17 mouse cellular contexts compared by ENCODE assay signal in the genomic region with DNA sequence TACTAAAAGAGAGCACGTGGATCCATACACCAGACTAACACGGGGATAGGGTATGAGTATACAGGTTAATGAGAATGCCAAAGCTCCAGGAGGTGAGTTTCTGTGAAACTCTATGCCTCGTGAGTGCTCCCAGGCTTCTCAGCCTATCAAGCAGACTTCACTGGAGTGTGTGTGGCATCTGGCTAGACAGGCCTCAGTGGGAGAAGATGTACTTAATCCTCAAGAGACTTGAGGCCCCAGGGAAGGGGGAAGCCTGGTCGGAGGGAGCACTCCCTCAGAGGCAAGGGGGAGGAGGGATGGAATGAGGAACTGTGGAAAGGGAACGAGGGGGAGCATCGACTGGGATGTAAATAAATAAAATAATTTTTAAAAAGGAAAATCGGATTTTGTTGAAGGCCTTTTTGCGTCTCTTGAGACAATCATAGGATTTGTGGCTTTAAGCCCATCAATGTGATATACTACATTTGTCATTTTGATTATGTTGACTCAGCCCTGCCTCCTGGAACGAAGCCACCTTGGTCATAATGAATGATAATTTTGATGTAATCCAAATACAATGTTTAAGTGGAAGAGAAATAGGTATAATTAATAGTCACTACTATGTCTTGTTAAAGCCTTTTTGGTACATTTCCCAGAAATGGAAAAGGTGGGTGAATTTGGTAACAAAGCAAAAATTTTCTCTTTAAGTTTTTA.
A peak's percentile ranks its signal among the peaks of the same experiment; 100 is the strongest.
DNase-seq lines count a peak whose midpoint lies in the region; TF ChIP-seq lines count a peak whose summit lies in the region.
"Had no signal": no experiment of that assay in that cellular context is flagged by ENCODE, and none has a peak within 500 bp of the region (broad histone marks: within the 10 kb centered on the region; RNA-seq: fewer than 3 reads in every experiment).

No protein-coding gene starts in this region.

- H3K36me3 ChIP-seq in C2C12 (ENCODE audit: control insufficient read depth, insufficient read depth) = no peaks in the 10 kb centered on the region
- H3K36me3 ChIP-seq in myocyte (ENCODE audit: control insufficient read depth, insufficient read depth) = no peaks in the 10 kb centered on the region
- H3K36me3 ChIP-seq: embryonic facial prominence, embryonic 13.5 days; forebrain, embryonic 12.5 days; heart, embryonic 12.5 days; hindbrain, embryonic 10.5 days; intestine, embryonic 15.5 days had no signal

- no peak for TF ChIP-seq CTCF in C2C12 (IDR thresholded peaks at IDR 0.05; ENCODE audit: control insufficient read depth, insufficient read depth, insufficient read length)

- H3K27me3 ChIP-seq in C2C12 (ENCODE audit: control insufficient read depth, insufficient read depth, insufficient read length) (no peaks in the 10 kb centered on the region), myocyte (ENCODE audit: control insufficient read depth, insufficient read depth, insufficient read length) (no peaks in the 10 kb centered on the region)
- H3K27me3 ChIP-seq: embryonic facial prominence, embryonic 13.5 days; forebrain, embryonic 12.5 days; heart, embryonic 12.5 days; intestine, embryonic 15.5 days had no signal

- H3K79me2 ChIP-seq in C2C12 (ENCODE audit: control insufficient read depth, insufficient read depth) (no peaks in the 10 kb centered on the region), myocyte (ENCODE audit: control insufficient read depth, insufficient read depth) (no peaks in the 10 kb centered on the region)

- peak; percentile 51 for DNase-seq in ES-CJ7 (ENCODE audit: low read depth, low spot score)
- DNase-seq in adrenal gland, postnatal 10 days = peak; percentile 41
- no peak for DNase-seq in gastrocnemius, postnatal 25 days
- no peak for DNase-seq in ovary, postnatal 10 days (ENCODE audit: low spot score)
- DNase-seq: cerebellum, adult 11 months; cerebellum, adult 8-10 months; cerebellum, postnatal 25 days; gastrocnemius, postnatal 10 days; kidney, adult 18-20 months had no signal

- no peaks in the 10 kb centered on the region for H3K79me3 ChIP-seq in C2C12 (ENCODE audit: low read depth)

- no peak overlapping the region for H3K4me3 ChIP-seq in C2C12 (ENCODE audit: insufficient read depth, poor library complexity, severe bottlenecking)
- no peak overlapping the region for H3K4me3 ChIP-seq in myocyte
- H3K4me3 ChIP-seq: embryonic facial prominence, embryonic 13.5 days; forebrain, embryonic 12.5 days; heart, embryonic 12.5 days; hindbrain, embryonic 10.5 days; intestine, embryonic 15.5 days had no signal

- no peak for TF ChIP-seq POLR2A in myocyte (IDR thresholded peaks at IDR 0.05; ENCODE audit: insufficient read length, low read depth)

- no peak overlapping the region for H3ac ChIP-seq in C2C12 (ENCODE audit: control insufficient read depth, insufficient read length, low read depth)
- H3ac ChIP-seq in myocyte (ENCODE audit: control insufficient read depth, insufficient read length) = no peak overlapping the region

- peak overlapping the region; percentile 42 for H3K4me2 ChIP-seq in myocyte (ENCODE audit: low read depth)
- H3K4me2 ChIP-seq: embryonic facial prominence, embryonic 13.5 days; forebrain, embryonic 12.5 days; heart, embryonic 12.5 days; hindbrain, embryonic 14.5 days; intestine, embryonic 15.5 days had no signal

TF ChIP-seq in C2C12, 6 proteins besides CTCF, POLR2A, EP300 and RAD21:
- peak; percentile 70 for TF ChIP-seq FOSL1 (IDR thresholded peaks at IDR 0.05; ENCODE audit: insufficient read depth, low read length, poor library complexity, severe bottlenecking)
- no peak for TF ChIP-seq MAX (IDR thresholded peaks at IDR 0.05)

TF ChIP-seq in myocyte, 11 proteins besides CTCF, POLR2A, EP300 and RAD21:
- TF ChIP-seq TCF12 (IDR thresholded peaks at IDR 0.05; ENCODE audit: insufficient read depth, poor library complexity, severe bottlenecking) = no peak
- no peak for TF ChIP-seq SRF (IDR thresholded peaks at IDR 0.05; ENCODE audit: control insufficient read depth, insufficient read length, low read depth)
- TF ChIP-seq USF1 (IDR thresholded peaks at IDR 0.05; ENCODE audit: low read depth) = no peak
- no peak for TF ChIP-seq POLR2AphosphoS2 (IDR thresholded peaks at IDR 0.05; ENCODE audit: insufficient read length, low read depth)
- no peak for TF ChIP-seq MAX (IDR thresholded peaks at IDR 0.05; ENCODE audit: low read depth)
- TF ChIP-seq REST (IDR thresholded peaks at IDR 0.05; ENCODE audit: insufficient read depth, insufficient read length) = no peak
- TF ChIP-seq E2F4 (IDR thresholded peaks at IDR 0.05; ENCODE audit: insufficient read depth) = no peak
- no peak for TF ChIP-seq MYOG (IDR thresholded peaks at IDR 0.05; ENCODE audit: control insufficient read depth in 1 of 3, insufficient read depth in 1 of 3, insufficient read length in 2 of 3, low read depth in 2 of 3)
- TF ChIP-seq TCF3 (IDR thresholded peaks at IDR 0.05; ENCODE audit: insufficient read length, low read depth) = no peak
- TF ChIP-seq MYOD1 (IDR thresholded peaks at IDR 0.05; ENCODE audit: control insufficient read depth in 1 of 3, insufficient read length in 2 of 3, low read depth in 2 of 3) = no peak
- no peak for TF ChIP-seq CEBPB (IDR thresholded peaks at IDR 0.05; ENCODE audit: insufficient read depth, poor library complexity, severe bottlenecking)

Comparison
In these comparisons a context has a peak if more than half of its experiments do, and no peak if none do; other contexts are left out.
1. DNase-seq: peak in ES-CJ7 (single experiment) and adrenal gland, postnatal 10 days (single experiment); none in gastrocnemius, postnatal 25 days (single experiment) and ovary, postnatal 10 days (single experiment).